Mouse (Mus musculus): ENCODE data around the gene Mapt.
"Not testable (repeated sequence)": the region's sequence is repeated elsewhere in the genome, so short reads cannot be mapped to it uniquely, and the experiment has no call there.

GRCm38 (mm10) chr11:104245478-104245877 lies 14.3 kb downstream of the Mapt start:
- not testable (repeated sequence) for TF ChIP-seq POLR2A (IDR thresholded peaks at IDR 0.05; ENCODE audit: extremely low read depth, insufficient read depth, low read length); CTCF (IDR thresholded peaks at IDR 0.05; ENCODE audit: low read depth, low read length)
